Mouse (Mus musculus): Measurements from ENCODE around the gene Armh3. TPM values are rescaled to one million over a fixed set of nuclear protein-coding genes. Genes with fewer than 3 reads are reported as not detected.

Gene Armh3
- polyA plus RNA-seq, 1 experiment from 2014 or later, result 18.4 TPM

DNA sequence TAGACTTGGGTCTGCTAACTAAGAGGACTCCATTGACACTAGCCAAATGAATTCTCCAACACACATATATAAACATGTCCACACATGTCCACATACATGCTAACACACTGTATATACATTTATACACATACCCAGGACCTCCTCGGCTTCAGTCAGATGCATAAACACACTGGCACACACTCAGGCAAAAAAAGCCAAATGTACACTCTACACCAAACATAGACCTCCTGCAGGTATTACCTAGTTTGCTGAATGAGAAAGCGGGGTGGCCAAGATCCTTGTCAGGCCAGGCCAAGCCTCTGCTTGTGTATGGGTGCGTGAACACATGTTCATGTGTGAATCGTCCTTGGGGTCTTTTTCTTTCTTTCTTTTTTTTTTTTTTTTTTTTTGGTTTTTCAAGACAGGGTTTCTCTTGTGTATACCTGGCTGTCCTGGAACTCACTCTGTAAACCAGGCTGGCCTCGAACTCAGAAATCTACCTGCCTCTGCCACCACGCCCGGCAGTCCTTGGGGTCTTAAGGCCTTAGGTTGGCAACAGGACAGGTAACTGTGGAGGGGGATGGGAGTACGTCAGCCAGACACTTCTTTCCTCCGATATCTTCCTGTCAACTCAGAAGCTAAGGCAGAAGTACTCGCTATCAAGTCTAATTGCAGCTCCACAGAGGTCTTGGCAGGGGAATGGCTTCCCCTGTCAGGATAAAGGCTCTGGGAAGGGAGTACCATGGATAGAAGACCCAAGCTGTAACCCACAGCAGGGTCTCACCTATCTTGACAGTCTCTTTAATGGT lies 32.1 kb upstream of the Armh3 start:
- H3K4me3 ChIP-seq, result no peak overlapping the region
- peaks cover 63% of the 10 kb centered on the region for H3K36me3 ChIP-seq (replicated peaks)
- H3K27ac ChIP-seq (replicated peaks), result no peak overlapping the region
- 96% methylated on average over 10 of the region's 10 CpGs for WGBS
- DNase-seq (ENCODE audit: low spot score), result no peak
- no peaks in the 10 kb centered on the region for H3K27me3 ChIP-seq (replicated peaks; ENCODE audit: low read depth, poor library complexity, severe bottlenecking)
- H3K4me1 ChIP-seq, result peaks cover 7% of the 10 kb centered on the region; the same call in 1 of the 2 replicates
- H3K9me3 ChIP-seq, result peaks cover 5% of the 10 kb centered on the region; the same call in 1 of the 2 replicates

GRCm38 (mm10) chr19:46029652-46030051 lies 31.4 kb upstream of the Armh3 start:
- H3K27ac ChIP-seq (replicated peaks), result no peak overlapping the region
- peaks cover 7% of the 10 kb centered on the region; the same call in 1 of the 2 replicates for H3K4me1 ChIP-seq
- peaks cover 56% of the 10 kb centered on the region for H3K36me3 ChIP-seq (replicated peaks)
- 92% methylated on average over 1 of the region's 1 CpGs for WGBS
- no peak for DNase-seq (ENCODE audit: low spot score)
- H3K4me3 ChIP-seq, result no peak overlapping the region
- H3K9me3 ChIP-seq, result peaks cover 5% of the 10 kb centered on the region; the same call in 1 of the 2 replicates
- no peaks in the 10 kb centered on the region for H3K27me3 ChIP-seq (replicated peaks; ENCODE audit: low read depth, poor library complexity, severe bottlenecking)

DNA sequence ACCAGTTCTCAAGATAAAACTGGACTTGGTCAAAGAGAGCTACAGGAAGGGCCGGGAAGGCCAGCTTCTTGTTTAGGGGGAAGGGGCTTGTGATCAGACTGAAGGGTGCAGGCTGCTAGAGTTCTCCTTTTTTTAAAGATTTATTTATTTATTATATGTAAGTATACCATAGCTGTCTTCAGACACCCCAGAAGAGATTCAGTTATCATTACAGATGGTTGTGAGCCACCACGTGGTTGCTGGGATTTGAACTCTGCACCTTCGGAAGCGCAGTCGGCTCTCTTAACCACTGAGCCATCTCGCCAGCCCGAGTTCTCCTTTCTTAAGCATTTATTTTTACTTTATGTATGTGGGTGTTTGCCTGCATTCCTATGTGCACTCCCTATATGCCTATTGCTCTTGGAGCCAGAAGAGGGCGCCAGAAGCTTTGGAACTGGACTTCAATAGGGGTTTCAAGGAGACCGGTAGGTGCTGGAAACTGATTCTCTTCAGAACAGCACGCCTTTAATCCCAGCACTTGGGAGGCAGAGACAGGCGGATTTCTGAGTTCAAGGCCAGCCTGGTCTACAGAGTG lies 30.5 kb upstream of the Armh3 start:
- no peak for DNase-seq (ENCODE audit: low spot score)
- peaks cover 5% of the 10 kb centered on the region; the same call in 1 of the 2 replicates for H3K9me3 ChIP-seq
- WGBS, result 71% methylated on average over 11 of the region's 11 CpGs
- no peak overlapping the region for H3K4me3 ChIP-seq
- H3K27me3 ChIP-seq (replicated peaks; ENCODE audit: low read depth, poor library complexity, severe bottlenecking), result no peaks in the 10 kb centered on the region
- H3K36me3 ChIP-seq (replicated peaks), result peaks cover 48% of the 10 kb centered on the region
- H3K4me1 ChIP-seq, result peaks cover 7% of the 10 kb centered on the region; the same call in 1 of the 2 replicates
- H3K27ac ChIP-seq (replicated peaks), result no peak overlapping the region

DNA sequence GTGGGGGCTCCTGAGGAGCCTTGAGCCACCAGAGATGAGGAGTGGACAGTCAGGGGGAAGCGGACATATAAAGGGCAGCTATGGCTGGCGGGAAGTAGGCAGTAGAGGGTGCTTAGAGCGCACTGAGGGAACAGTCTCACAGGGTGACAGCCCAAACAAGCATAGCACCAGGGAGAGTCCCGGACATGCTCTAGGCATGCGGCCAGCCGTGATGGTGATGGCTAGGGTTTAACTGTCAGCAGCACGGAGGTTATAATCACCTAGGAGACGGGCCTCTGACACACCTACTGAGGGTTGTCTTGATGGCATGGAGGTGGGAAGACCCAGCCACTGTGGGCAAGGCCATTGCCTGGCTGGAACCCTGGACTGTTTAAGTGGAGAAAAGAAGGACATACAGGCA lies 28.3 kb upstream of the Armh3 start:
- H3K27ac ChIP-seq (replicated peaks), result no peak overlapping the region
- H3K9me3 ChIP-seq, result peaks cover 5% of the 10 kb centered on the region; the same call in 1 of the 2 replicates
- no peaks in the 10 kb centered on the region for H3K27me3 ChIP-seq (replicated peaks; ENCODE audit: low read depth, poor library complexity, severe bottlenecking)
- no peak for DNase-seq (ENCODE audit: low spot score)
- H3K36me3 ChIP-seq (replicated peaks), result peaks cover 25% of the 10 kb centered on the region
- peaks cover 5% of the 10 kb centered on the region; the same call in 1 of the 2 replicates for H3K4me1 ChIP-seq
- H3K4me3 ChIP-seq, result no peak overlapping the region
- 69% methylated on average over 8 of the region's 8 CpGs for WGBS

DNA sequence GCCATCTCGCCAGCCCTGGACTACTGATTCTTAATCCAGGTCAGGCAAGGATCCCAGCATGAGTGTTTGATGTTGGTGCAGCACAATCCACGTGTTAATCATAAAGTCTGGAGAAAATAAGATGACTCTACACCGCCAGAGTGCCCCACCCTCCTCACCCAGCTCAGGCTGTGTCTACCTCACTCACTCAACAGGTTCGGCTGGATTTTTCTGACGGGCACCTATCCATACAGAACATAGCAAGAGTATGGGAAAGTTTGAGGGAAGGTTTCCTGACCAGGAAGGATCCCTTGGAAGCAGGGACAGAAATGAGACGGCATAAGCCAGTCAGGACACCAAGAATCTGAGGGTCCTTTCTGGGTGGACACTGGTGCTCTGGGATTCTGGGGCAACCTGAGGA lies 26.7 kb upstream of the Armh3 start:
- Histone ChIP-seq H3K27me3 (replicated peaks; ENCODE audit: low read depth, poor library complexity, severe bottlenecking) (no peaks in the 10 kb centered on the region), H3K9me3 (peaks cover 5% of the 10 kb centered on the region; the same call in 1 of the 2 replicates), H3K4me3 (no peak overlapping the region), H3K36me3 (replicated peaks) (peaks cover 10% of the 10 kb centered on the region), H3K27ac (replicated peaks) (no peak overlapping the region), H3K4me1 (peaks cover 5% of the 10 kb centered on the region; the same call in 1 of the 2 replicates)
- WGBS, result 77% methylated on average over 6 of the region's 6 CpGs
- DNase-seq (ENCODE audit: low spot score), result no peak

DNA sequence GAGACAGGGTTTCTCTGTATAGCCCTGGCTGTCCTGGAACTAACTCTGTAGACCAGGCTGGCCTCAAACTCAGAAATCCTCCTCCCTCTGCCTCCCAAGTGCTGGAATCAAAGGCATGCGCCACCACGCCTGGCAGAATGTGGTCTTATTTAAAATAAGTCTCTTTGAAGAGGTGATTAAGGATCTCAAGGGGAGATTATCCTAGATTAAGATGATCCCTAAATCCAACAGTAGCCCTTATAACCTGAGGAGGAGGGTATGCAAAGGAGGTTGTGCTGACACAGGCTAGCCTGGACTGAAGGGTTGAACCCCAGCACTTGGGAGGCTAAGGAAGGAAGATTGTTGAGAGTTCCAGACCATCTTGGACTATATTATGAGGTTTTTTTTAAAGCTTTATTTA lies 17.7 kb upstream of the Armh3 start:
- Histone ChIP-seq H3K4me1 (no peaks in the 10 kb centered on the region), H3K9me3 (no peaks in the 10 kb centered on the region), H3K36me3 (replicated peaks) (no peaks in the 10 kb centered on the region), H3K27me3 (replicated peaks; ENCODE audit: low read depth, poor library complexity, severe bottlenecking) (no peaks in the 10 kb centered on the region), H3K27ac (replicated peaks) (no peak overlapping the region), H3K4me3 (no peak overlapping the region)
- 77% methylated on average over 2 of the region's 2 CpGs for WGBS
- no peak for DNase-seq (ENCODE audit: low spot score)

DNA sequence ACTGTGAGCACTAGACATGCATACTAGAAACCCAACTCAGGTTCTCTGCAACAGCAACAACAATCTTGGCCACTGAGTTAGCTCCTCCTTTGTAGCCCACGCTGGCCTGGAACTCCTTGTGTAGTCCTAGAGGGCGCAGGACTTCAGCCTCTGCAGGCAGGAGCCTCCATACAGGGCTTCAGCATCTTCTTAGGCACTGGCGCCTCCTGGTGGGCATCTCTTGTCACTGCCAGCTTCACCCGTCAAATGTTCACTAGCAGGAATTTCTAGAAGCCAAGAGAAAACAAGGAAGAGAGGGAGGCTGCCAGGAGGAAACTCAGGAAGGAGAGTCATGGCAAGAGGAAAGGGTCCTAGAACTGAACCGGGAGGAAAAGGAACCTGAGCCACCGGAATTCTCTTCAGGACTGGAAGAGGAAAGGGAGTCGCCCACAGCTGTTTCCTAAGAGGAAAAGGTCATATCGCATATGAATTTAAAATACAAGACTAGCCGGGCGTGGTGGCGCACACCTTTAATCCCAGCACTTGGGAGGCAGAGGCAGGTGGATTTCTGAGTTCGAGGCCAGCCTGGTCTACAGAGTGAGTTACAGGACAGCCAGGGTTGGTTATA lies 16.4 kb upstream of the Armh3 start:
- Histone ChIP-seq H3K27me3 (replicated peaks; ENCODE audit: low read depth, poor library complexity, severe bottlenecking) (no peaks in the 10 kb centered on the region), H3K36me3 (replicated peaks) (no peaks in the 10 kb centered on the region), H3K4me3 (no peak overlapping the region), H3K27ac (replicated peaks) (no peak overlapping the region), H3K4me1 (no peaks in the 10 kb centered on the region), H3K9me3 (0 out of 2 replicates have a peak, but pooled peaks cover 3% of the 10 kb centered on the region)
- DNase-seq (ENCODE audit: low spot score), result peak; percentile 87
- WGBS, result 39% methylated on average over 12 of the region's 12 CpGs

GRCm38 (mm10) chr19:46005680-46006079 lies 7.4 kb upstream of the Armh3 start:
- Histone ChIP-seq H3K4me3 (no peak overlapping the region), H3K9me3 (no peaks in the 10 kb centered on the region), H3K4me1 (peaks cover 27% of the 10 kb centered on the region), H3K27ac (replicated peaks) (no peak overlapping the region), H3K36me3 (replicated peaks) (peaks cover 13% of the 10 kb centered on the region; the same call in 1 of the 2 replicates), H3K27me3 (replicated peaks; ENCODE audit: low read depth, poor library complexity, severe bottlenecking) (peaks cover 23% of the 10 kb centered on the region)
- DNase-seq (ENCODE audit: low spot score), result no peak
- WGBS, result 82% methylated on average over 7 of the region's 7 CpGs

- Histone ChIP-seq H3K4me3 (peak overlapping the region; percentile 81; the same call in 1 of the 2 replicates), H3K27ac (replicated peaks) (no peak overlapping the region), H3K27me3 (replicated peaks; ENCODE audit: low read depth, poor library complexity, severe bottlenecking) (peaks cover 23% of the 10 kb centered on the region), H3K4me1 (peaks cover 27% of the 10 kb centered on the region), H3K36me3 (replicated peaks) (peaks cover 13% of the 10 kb centered on the region; the same call in 1 of the 2 replicates), H3K9me3 (no peaks in the 10 kb centered on the region)
- 71% methylated on average over 17 of the region's 17 CpGs for WGBS
- DNase-seq (ENCODE audit: low spot score), result no peak
Observed at GRCm38 (mm10) chr19:46004814-46005466, 6.7 kb upstream of the Armh3 start.

GRCm38 (mm10) chr19:46003371-46004226 lies 5.3 kb upstream of the Armh3 start, which contains the start of gene Hps6:
Gene Hps6 (plus strand): TSS chr19:46003508.
- peak within 1 kb of the TSS; percentile 82 for H3K27ac ChIP-seq (replicated peaks)
- H3K9me3 ChIP-seq, result no peaks in the 10 kb centered on the region
- peaks cover 13% of the 10 kb centered on the region; the same call in 1 of the 2 replicates for H3K36me3 ChIP-seq (replicated peaks)
- H3K27me3 ChIP-seq (replicated peaks; ENCODE audit: low read depth, poor library complexity, severe bottlenecking), result peaks cover 23% of the 10 kb centered on the region
- peaks cover 34% of the 10 kb centered on the region for H3K4me1 ChIP-seq
- peak; percentile 80 for DNase-seq (ENCODE audit: low spot score)
- H3K4me3 ChIP-seq, result peak within 1 kb of the TSS; percentile 81
- 1% methylated on average over 70 of the region's 70 CpGs for WGBS

- H3K36me3 ChIP-seq (replicated peaks), result peaks cover 9% of the 10 kb centered on the region; the same call in 1 of the 2 replicates
- peaks cover 38% of the 10 kb centered on the region for H3K4me1 ChIP-seq
- H3K27me3 ChIP-seq (replicated peaks; ENCODE audit: low read depth, poor library complexity, severe bottlenecking), result peaks cover 23% of the 10 kb centered on the region
- H3K9me3 ChIP-seq, result no peaks in the 10 kb centered on the region
- no peak overlapping the region for H3K27ac ChIP-seq (replicated peaks)
- H3K4me3 ChIP-seq, result no peak overlapping the region
- 82% methylated on average over 9 of the region's 9 CpGs for WGBS
- DNase-seq (ENCODE audit: low spot score), result no peak
Observed at GRCm38 (mm10) chr19:46002279-46002678, 4.0 kb upstream of the Armh3 start.

All from embryonic facial prominence, embryonic 10.5 days (tissue).